Mouse (Mus musculus) liver, embryonic 14.5 days (tissue): ENCODE data around the gene Syndig1l.

Experiments
- CTCF ChIP-seq: IDR thresholded peaks from 2 replicates; pipeline ENCODE4 v1.5.1; 2016; ENCODE audit warnings: antibody characterized with exemption, low read depth, control low read depth
- EP300 ChIP-seq: IDR thresholded peaks from 2 replicates; pipeline ENCODE4 v1.6.1; 2016; ENCODE audit warnings: antibody characterized with exemption, low read depth

DNA sequence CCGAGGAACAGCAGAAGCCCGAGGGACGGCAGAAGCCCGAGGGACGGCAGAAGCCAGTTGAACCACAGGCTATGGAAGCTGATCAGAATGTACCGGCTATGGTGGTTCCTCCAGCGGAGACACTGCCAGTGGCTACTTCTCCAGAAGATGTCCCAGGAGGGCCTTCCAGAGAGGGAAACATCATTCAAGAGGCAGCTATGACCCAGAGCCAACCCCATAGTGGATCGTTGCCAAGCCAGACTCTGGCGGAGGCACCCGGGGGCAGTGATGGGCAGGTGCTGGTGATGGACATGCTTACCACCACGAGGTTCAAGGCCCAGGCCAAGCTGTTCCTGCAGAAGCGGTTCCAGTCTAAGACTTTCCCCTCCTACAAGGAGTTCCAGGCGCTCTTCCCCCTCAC is 48.4 kb downstream of the Syndig1l start:
- TF ChIP-seq EP300 = no peak
- no peak for TF ChIP-seq CTCF
